Comparison of ENCODE assay signal across 8 mouse cellular contexts in the genomic region with DNA sequence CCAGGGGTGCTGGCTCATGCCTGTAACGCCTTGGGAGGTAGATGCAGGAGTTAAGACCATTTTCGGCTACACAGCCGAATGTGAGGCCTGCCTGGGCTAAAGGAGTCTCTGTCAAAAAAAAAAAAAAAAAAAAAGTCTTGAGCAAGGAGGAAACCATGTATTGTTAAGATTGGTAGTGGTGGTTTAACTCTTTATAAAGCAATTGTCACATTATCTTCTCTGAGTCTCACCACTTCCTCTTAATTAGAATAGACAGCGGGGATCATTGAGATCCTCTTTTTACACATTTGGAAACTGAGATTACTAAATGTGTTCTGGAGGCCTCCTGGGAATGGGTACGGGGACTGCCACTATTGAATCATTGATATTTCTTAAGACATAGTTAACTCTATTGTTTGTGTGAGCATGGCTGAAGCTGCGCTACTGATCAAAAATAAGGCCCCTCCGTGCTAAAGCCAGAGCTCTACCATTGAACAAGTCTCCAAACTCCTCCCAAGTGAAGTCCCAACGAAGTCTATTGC. TPM values are rescaled to one million over a fixed set of nuclear protein-coding genes. Genes with fewer than 3 reads are reported as not detected.
DNase-seq lines count a peak whose midpoint lies in the region; ATAC-seq and TF ChIP-seq lines count a peak whose summit lies in the region.

No protein-coding gene starts in this region.

- 75% methylated on average over 8 of the region's 8 CpGs for WGBS in hindbrain, embryonic 10.5 days
- WGBS in hindbrain, embryonic 12.5 days, result 75% methylated on average over 8 of the region's 8 CpGs
- 75% methylated on average over 8 of the region's 8 CpGs for WGBS in embryonic facial prominence, embryonic 10.5 days
- WGBS in midbrain, embryonic 16.5 days, result 74% methylated on average over 8 of the region's 8 CpGs

- H3K9ac ChIP-seq in hindbrain, embryonic 12.5 days, result no peak overlapping the region
- no peak overlapping the region; the same call in 1 of the 2 replicates for H3K9ac ChIP-seq in midbrain, embryonic 16.5 days (ENCODE audit: low read depth, low read length)

- DNase-seq in hindbrain, embryonic 10.5 days (ENCODE audit: low spot score), result no peak
- no peak for DNase-seq in embryonic facial prominence, embryonic 10.5 days (ENCODE audit: low spot score)
- DNase-seq in left cerebral cortex, adult 2 months (ENCODE audit: extremely low spot score in 1 of 2, low spot score in 2 of 2), result no peak
- no peak for DNase-seq in adrenal gland, postnatal 14 days
- DNase-seq in gastrocnemius, postnatal 25 days, result no peak

- no peak overlapping the region for H3K4me2 ChIP-seq in hindbrain, embryonic 12.5 days (replicated peaks)
- H3K4me2 ChIP-seq in midbrain, embryonic 16.5 days (ENCODE audit: low read length), result peak overlapping the region; percentile 79; the same call in 1 of the 2 replicates

- peak overlapping the region; percentile 83; the same call in 1 of the 2 replicates for H3K4me3 ChIP-seq in hindbrain, embryonic 10.5 days
- no peak overlapping the region for H3K4me3 ChIP-seq in hindbrain, embryonic 12.5 days
- peak overlapping the region; percentile 95 for H3K4me3 ChIP-seq in E14TG2a.4 (replicated peaks; ENCODE audit: low read length)
- H3K4me3 ChIP-seq in embryonic facial prominence, embryonic 10.5 days, result no peak overlapping the region
- no peak overlapping the region for H3K4me3 ChIP-seq in midbrain, embryonic 16.5 days (ENCODE audit: low read depth, low read length)
- no peak overlapping the region for H3K4me3 ChIP-seq in left cerebral cortex, adult 2 months

- peaks cover 19% of the 10 kb centered on the region; the same call in 1 of the 2 replicates for H3K4me1 ChIP-seq in hindbrain, embryonic 10.5 days (replicated peaks)
- peaks cover 9% of the 10 kb centered on the region for H3K4me1 ChIP-seq in hindbrain, embryonic 12.5 days
- peaks cover 53% of the 10 kb centered on the region for H3K4me1 ChIP-seq in E14TG2a.4 (replicated peaks; ENCODE audit: low read depth, low read length)
- H3K4me1 ChIP-seq in embryonic facial prominence, embryonic 10.5 days, result peaks cover 25% of the 10 kb centered on the region
- H3K4me1 ChIP-seq in midbrain, embryonic 16.5 days (ENCODE audit: control insufficient read depth, insufficient read depth, low read length), result peaks cover 21% of the 10 kb centered on the region

- H3K36me3 ChIP-seq in hindbrain, embryonic 10.5 days, result no peaks in the 10 kb centered on the region
- H3K36me3 ChIP-seq in hindbrain, embryonic 12.5 days, result no peaks in the 10 kb centered on the region
- H3K36me3 ChIP-seq in E14TG2a.4 (ENCODE audit: insufficient read depth, low read length), result peaks cover 5% of the 10 kb centered on the region; the same call in 1 of the 2 replicates
- H3K36me3 ChIP-seq in embryonic facial prominence, embryonic 10.5 days (replicated peaks), result no peaks in the 10 kb centered on the region
- no peaks in the 10 kb centered on the region for H3K36me3 ChIP-seq in midbrain, embryonic 16.5 days (ENCODE audit: control insufficient read depth, insufficient read depth, low read length)

- H3K9me3 ChIP-seq in hindbrain, embryonic 10.5 days, result no peaks in the 10 kb centered on the region
- H3K9me3 ChIP-seq in hindbrain, embryonic 12.5 days (replicated peaks), result no peaks in the 10 kb centered on the region
- no peaks in the 10 kb centered on the region for H3K9me3 ChIP-seq in E14TG2a.4 (ENCODE audit: low read length)
- H3K9me3 ChIP-seq in embryonic facial prominence, embryonic 10.5 days, result no peaks in the 10 kb centered on the region
- no peaks in the 10 kb centered on the region for H3K9me3 ChIP-seq in midbrain, embryonic 16.5 days (replicated peaks; ENCODE audit: control insufficient read depth, low read length, poor library complexity, severe bottlenecking)

- 0 out of 2 replicates have a peak, but pooled peaks cover 4% of the 10 kb centered on the region for H3K27me3 ChIP-seq in hindbrain, embryonic 10.5 days (ENCODE audit: insufficient read depth, poor library complexity, severe bottlenecking)
- no peaks in the 10 kb centered on the region for H3K27me3 ChIP-seq in hindbrain, embryonic 12.5 days
- no peaks in the 10 kb centered on the region for H3K27me3 ChIP-seq in E14TG2a.4 (ENCODE audit: insufficient read depth, low read length)
- H3K27me3 ChIP-seq in embryonic facial prominence, embryonic 10.5 days (replicated peaks; ENCODE audit: low read depth, poor library complexity, severe bottlenecking), result no peaks in the 10 kb centered on the region
- H3K27me3 ChIP-seq in midbrain, embryonic 16.5 days (ENCODE audit: control insufficient read depth, insufficient read depth, low read depth, low read length), result no peaks in the 10 kb centered on the region

- intact Hi-C loops in left cerebral cortex, adult 2 months (cut with DNase I), result loop anchor here (2.0 to 5.0 kb wide), 2 partner anchors 41 to 137 kb away; a partner anchor contains a TSS

- no peak for ATAC-seq in hindbrain, embryonic 12.5 days (ENCODE audit: low FRiP score)
- ATAC-seq in midbrain, embryonic 16.5 days, result no peak

- TF ChIP-seq CTCF in E14TG2a.4 (conservative IDR thresholded peaks at IDR 0.05; ENCODE audit: low read length), result no peak
- no peak for TF ChIP-seq CTCF in left cerebral cortex, adult 2 months (IDR thresholded peaks at IDR 0.05)

- H3K27ac ChIP-seq in hindbrain, embryonic 10.5 days, result no peak overlapping the region
- no peak overlapping the region for H3K27ac ChIP-seq in hindbrain, embryonic 12.5 days
- H3K27ac ChIP-seq in embryonic facial prominence, embryonic 10.5 days (replicated peaks), result peak overlapping the region; percentile 92
- H3K27ac ChIP-seq in midbrain, embryonic 16.5 days (ENCODE audit: low read length), result peak overlapping the region; percentile 94
- no peak overlapping the region for H3K27ac ChIP-seq in left cerebral cortex, adult 2 months

RNA-seq across cellular contexts. Expression of a gene that starts 0.8 kb away (rescaled TPM):
- polyA plus RNA-seq in hindbrain, embryonic 10.5 days (2016; fragmentation: Nextera tagmentation; extraction: Ambion mirVana), result 22.6 and 25.5 TPM in 2 replicates
- 31.5 and 37.6 TPM in 2 replicates for polyA plus RNA-seq in hindbrain, embryonic 12.5 days (2016; fragmentation: Nextera tagmentation; extraction: Ambion mirVana)
- 19.0 and 21.8 TPM in 2 replicates for polyA plus RNA-seq in embryonic facial prominence, embryonic 10.5 days (2016; fragmentation: Nextera tagmentation; extraction: Ambion mirVana)
- 58.7 and 69.5 TPM in 2 replicates for polyA plus RNA-seq in midbrain, embryonic 16.5 days (2015; fragmentation: Nextera tagmentation; extraction: Ambion mirVana)
- total RNA-seq in left cerebral cortex, adult 2 months (2021), result 10 to 100 TPM; 26.8 to 27.4 TPM
- total RNA-seq in adrenal gland, postnatal 14 days (2021), result 181 and 182 TPM in 2 replicates
- 10 to 100 TPM; 35.9 to 43.0 TPM for total RNA-seq in gastrocnemius, postnatal 25 days (2021)

Comparison
In these comparisons a context has a peak if more than half of its experiments do, and no peak if none do; other contexts are left out.
1. H3K4me3 ChIP-seq: peak in hindbrain, embryonic 10.5 days (single experiment) and E14TG2a.4 (single experiment); none in hindbrain, embryonic 12.5 days (single experiment), embryonic facial prominence, embryonic 10.5 days (single experiment), midbrain, embryonic 16.5 days (single experiment) and left cerebral cortex, adult 2 months (single experiment).
2. H3K27ac ChIP-seq: peak in embryonic facial prominence, embryonic 10.5 days (single experiment) and midbrain, embryonic 16.5 days (single experiment); none in hindbrain, embryonic 10.5 days (single experiment), hindbrain, embryonic 12.5 days (single experiment) and left cerebral cortex, adult 2 months (single experiment).